8 mouse cellular contexts compared by ENCODE assay signal in the genomic region with DNA sequence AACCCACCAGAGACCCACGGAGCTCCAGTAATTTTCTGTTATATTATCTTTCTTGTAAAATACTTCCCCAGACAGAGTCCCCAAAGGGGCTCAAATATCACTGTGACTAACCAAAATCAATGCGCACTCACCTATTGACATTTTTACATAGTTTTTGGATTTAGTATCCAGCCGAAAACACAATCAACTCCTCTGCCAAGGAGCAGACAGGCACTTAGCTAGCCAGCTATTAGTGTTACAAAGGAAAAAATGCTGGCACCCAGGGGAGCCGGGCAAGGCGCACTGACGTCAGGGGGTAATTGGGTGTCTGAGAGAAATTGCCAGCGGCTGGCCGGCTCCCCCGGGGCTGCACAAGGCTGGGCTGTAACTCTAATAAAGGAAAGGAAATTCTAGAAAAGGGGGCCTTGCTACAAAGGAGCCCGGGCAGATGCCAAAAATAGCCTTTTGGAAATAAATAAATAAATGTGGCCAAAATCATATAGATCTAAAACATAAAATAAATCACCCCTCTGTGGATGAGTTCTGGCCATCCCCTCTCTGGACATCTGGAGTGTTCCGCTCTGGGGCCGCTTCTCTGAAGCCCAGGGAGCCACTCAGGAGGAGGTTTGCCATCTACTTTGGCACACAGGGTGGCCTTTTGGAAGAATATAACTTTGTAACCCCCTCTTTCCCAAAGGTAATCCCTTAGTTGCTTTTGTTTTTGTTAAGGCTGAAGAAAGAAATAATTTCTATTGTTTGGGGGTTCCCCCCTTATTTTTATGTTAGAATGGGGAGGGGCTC.
A peak's percentile ranks its signal among the peaks of the same experiment; 100 is the strongest.
DNase-seq lines count a peak whose midpoint lies in the region; ATAC-seq and TF ChIP-seq lines count a peak whose summit lies in the region.

No protein-coding gene starts in this region.

- 11% methylated on average over 12 of the region's 12 CpGs for WGBS in embryonic facial prominence, embryonic 12.5 days
- 15% methylated on average over 12 of the region's 12 CpGs for WGBS in hindbrain, embryonic 12.5 days
- 14% methylated on average over 12 of the region's 12 CpGs for WGBS in midbrain, embryonic 10.5 days

- peak overlapping the region; percentile 24; the same call in 1 of the 2 replicates for H3K4me2 ChIP-seq in embryonic facial prominence, embryonic 12.5 days (replicated peaks)
- H3K4me2 ChIP-seq in hindbrain, embryonic 12.5 days (replicated peaks) = 0 out of 2 replicates have a peak overlapping the region, but pooled peaks have one; percentile 8

- no peak for DNase-seq in midbrain, embryonic 10.5 days (ENCODE audit: low spot score)
- DNase-seq in testis, postnatal 10 days (ENCODE audit: low spot score) = no peak
- DNase-seq in spleen, adult 12 weeks (ENCODE audit: low spot score) = no peak
- no peak for DNase-seq in gastrocnemius, postnatal 14 days

- H3K4me3 ChIP-seq in E14TG2a.4 (replicated peaks; ENCODE audit: low read length) = peak overlapping the region; percentile 65
- H3K4me3 ChIP-seq in embryonic facial prominence, embryonic 12.5 days = no peak overlapping the region
- no peak overlapping the region for H3K4me3 ChIP-seq in hindbrain, embryonic 12.5 days
- H3K4me3 ChIP-seq in midbrain, embryonic 10.5 days = no peak overlapping the region

- no peaks in the 10 kb centered on the region for H3K27me3 ChIP-seq in E14TG2a.4 (ENCODE audit: insufficient read depth, low read length)
- H3K27me3 ChIP-seq in embryonic facial prominence, embryonic 12.5 days = no peaks in the 10 kb centered on the region
- H3K27me3 ChIP-seq in hindbrain, embryonic 12.5 days = no peaks in the 10 kb centered on the region
- no peaks in the 10 kb centered on the region for H3K27me3 ChIP-seq in midbrain, embryonic 10.5 days (ENCODE audit: low read depth, poor library complexity, severe bottlenecking)

- peak overlapping the region; percentile 87 for H3K27ac ChIP-seq in embryonic facial prominence, embryonic 12.5 days
- H3K27ac ChIP-seq in hindbrain, embryonic 12.5 days = peak overlapping the region; percentile 87
- peak overlapping the region; percentile 87 for H3K27ac ChIP-seq in midbrain, embryonic 10.5 days (replicated peaks)

- no peak for TF ChIP-seq CTCF in E14TG2a.4 (conservative IDR thresholded peaks at IDR 0.05; ENCODE audit: low read length)

- no peaks in the 10 kb centered on the region for H3K36me3 ChIP-seq in E14TG2a.4 (ENCODE audit: insufficient read depth, low read length)
- 0 out of 2 replicates have a peak, but pooled peaks cover under 1% of the 10 kb centered on the region for H3K36me3 ChIP-seq in embryonic facial prominence, embryonic 12.5 days
- no peaks in the 10 kb centered on the region for H3K36me3 ChIP-seq in hindbrain, embryonic 12.5 days
- H3K36me3 ChIP-seq in midbrain, embryonic 10.5 days = peaks cover 1% of the 10 kb centered on the region

- no peak overlapping the region for H3K9ac ChIP-seq in embryonic facial prominence, embryonic 12.5 days
- 0 out of 2 replicates have a peak overlapping the region, but pooled peaks have one; percentile 18 for H3K9ac ChIP-seq in hindbrain, embryonic 12.5 days

- H3K4me1 ChIP-seq in E14TG2a.4 (replicated peaks; ENCODE audit: low read depth, low read length) = peaks cover 85% of the 10 kb centered on the region
- peaks cover 91% of the 10 kb centered on the region for H3K4me1 ChIP-seq in embryonic facial prominence, embryonic 12.5 days
- H3K4me1 ChIP-seq in hindbrain, embryonic 12.5 days = peaks cover 87% of the 10 kb centered on the region
- peaks cover 100% of the 10 kb centered on the region for H3K4me1 ChIP-seq in midbrain, embryonic 10.5 days

- intact Hi-C loops in gastrocnemius, postnatal 14 days (cut with DNase I; ENCODE audit: low total_unique reads) = no loop called here

- no peaks in the 10 kb centered on the region; the same call in 1 of the 2 replicates for H3K9me3 ChIP-seq in E14TG2a.4 (ENCODE audit: low read length)
- H3K9me3 ChIP-seq in embryonic facial prominence, embryonic 12.5 days = no peaks in the 10 kb centered on the region
- no peaks in the 10 kb centered on the region for H3K9me3 ChIP-seq in hindbrain, embryonic 12.5 days (replicated peaks)
- no peaks in the 10 kb centered on the region for H3K9me3 ChIP-seq in midbrain, embryonic 10.5 days (replicated peaks)

- ATAC-seq in embryonic facial prominence, embryonic 12.5 days (ENCODE audit: insufficient number of reproducible peaks, insufficient read depth, low FRiP score, low TSS enrichment) = no peak
- no peak for ATAC-seq in hindbrain, embryonic 12.5 days (ENCODE audit: low FRiP score)
- no peak for ATAC-seq in inflammation-experienced regulatory T-cells, adult 6 months
